Comparison of ENCODE assay signal across 28 mouse cellular contexts in the genomic region with DNA sequence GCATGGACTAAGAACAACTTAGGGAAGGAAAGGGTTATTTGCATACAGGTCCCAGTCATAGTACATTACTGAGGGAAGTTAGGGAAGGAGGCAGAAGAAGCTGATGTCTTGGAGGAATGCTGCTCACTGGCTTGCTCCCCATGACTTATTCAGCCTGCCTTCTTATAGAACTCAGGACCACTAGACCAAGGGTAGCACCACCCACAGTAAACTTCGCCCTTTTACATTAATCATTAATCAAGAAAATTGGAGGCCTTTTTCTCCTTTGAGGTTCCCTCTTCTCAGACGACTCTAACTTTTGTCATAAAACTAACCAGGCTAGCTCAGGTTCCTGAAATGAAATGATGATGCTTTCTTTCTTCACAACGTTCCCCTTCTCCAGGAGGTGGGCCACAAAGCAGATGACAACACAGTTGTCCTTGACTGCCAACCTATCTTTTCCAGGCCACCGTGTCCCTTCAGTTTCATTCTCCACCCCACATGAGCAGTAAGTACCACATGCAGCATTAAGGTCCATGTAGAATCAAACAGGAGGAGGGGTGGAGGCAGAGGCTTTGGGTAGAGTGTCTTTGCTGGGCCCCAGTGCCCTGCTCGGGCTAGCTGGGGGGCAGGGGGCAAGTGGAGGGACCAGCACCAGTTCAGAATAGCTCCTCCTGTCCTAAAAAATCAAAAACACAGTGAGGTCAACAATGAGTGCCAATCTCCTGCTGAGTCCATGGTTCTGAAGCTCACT. TPM values are rescaled to one million over a fixed set of nuclear protein-coding genes. Genes with fewer than 3 reads are reported as not detected.
DNase-seq lines count a peak whose midpoint lies in the region; ATAC-seq and TF ChIP-seq lines count a peak whose summit lies in the region.
"Had no signal": no experiment of that assay in that cellular context is flagged by ENCODE, and none has a peak within 500 bp of the region (broad histone marks: within the 10 kb centered on the region; RNA-seq: fewer than 3 reads in every experiment).

No protein-coding gene starts in this region.

- intact Hi-C loops in heart, postnatal 14 days (cut with DNase I) = no loop called here

- 0 out of 2 replicates have a peak, but pooled peaks have one; percentile 40 for ATAC-seq in liver, postnatal 0 days
- ATAC-seq in liver, embryonic 12.5 days = no peak
- ATAC-seq in intestine, postnatal 0 days = peak; percentile 45; the same call in 1 of the 2 replicates
- ATAC-seq: activated CD4-positive, CD25-positive, alpha-beta regulatory T cell, adult 4 months; forebrain, embryonic 13.5 days; forebrain, embryonic 16.5 days had no signal

- peak; percentile 23 for DNase-seq in heart, adult 11 months
- DNase-seq in heart, postnatal 14 days = no peak
- peak; percentile 11 for DNase-seq in kidney, adult 9 months
- no peak for DNase-seq in kidney, postnatal 10 days
- no peak for DNase-seq in liver, postnatal 0 days
- DNase-seq in cerebellum, adult 11-12 months = no peak
- DNase-seq: adrenal gland, adult 8-10 months; adrenal gland, postnatal 25 days; cerebellum, adult 18-20 months; cerebellum, adult 9-10 months; cerebellum, postnatal 14 days; gastrocnemius, postnatal 10 days; gastrocnemius, postnatal 36 days had no signal

- no peak for TF ChIP-seq EP300 in liver, postnatal 0 days (IDR thresholded peaks at IDR 0.05; ENCODE audit: low read depth)

- no peak for TF ChIP-seq CTCF in liver, postnatal 0 days (IDR thresholded peaks at IDR 0.05; ENCODE audit: low read depth)
- TF ChIP-seq CTCF in intestine, postnatal 0 days (IDR thresholded peaks at IDR 0.05; ENCODE audit: low read depth) = no peak

- H3K9ac ChIP-seq in liver, postnatal 0 days (replicated peaks) = no peak overlapping the region
- H3K9ac ChIP-seq in liver, embryonic 12.5 days = no peak overlapping the region
- H3K9ac ChIP-seq in intestine, postnatal 0 days (ENCODE audit: low read depth, low read length) = no peak overlapping the region
- H3K9ac ChIP-seq: forebrain, embryonic 13.5 days; heart, embryonic 13.5 days; hindbrain, embryonic 12.5 days; hindbrain, embryonic 15.5 days had no signal

- H3K4me2 ChIP-seq in liver, postnatal 0 days (ENCODE audit: low read depth, low read length) = 0 out of 2 replicates have a peak overlapping the region, but pooled peaks have one; percentile 35
- H3K4me2 ChIP-seq in liver, embryonic 12.5 days = no peak overlapping the region
- peak overlapping the region; percentile 38; the same call in 1 of the 2 replicates for H3K4me2 ChIP-seq in intestine, postnatal 0 days (replicated peaks; ENCODE audit: low read depth)
- H3K4me2 ChIP-seq: forebrain, embryonic 13.5 days; heart, embryonic 13.5 days; hindbrain, embryonic 12.5 days; hindbrain, embryonic 15.5 days had no signal

- H3K36me3 ChIP-seq in liver, postnatal 0 days (replicated peaks; ENCODE audit: insufficient read depth, low read length) = no peaks in the 10 kb centered on the region
- no peaks in the 10 kb centered on the region for H3K36me3 ChIP-seq in liver, embryonic 12.5 days
- H3K36me3 ChIP-seq in intestine, postnatal 0 days (ENCODE audit: control insufficient read depth, insufficient read depth) = no peaks in the 10 kb centered on the region
- H3K36me3 ChIP-seq: forebrain, embryonic 10.5 days; heart, embryonic 13.5 days; hindbrain, embryonic 12.5 days; hindbrain, embryonic 15.5 days had no signal

- WGBS in liver, postnatal 0 days (ENCODE audit: insufficient replicate concordance) = 46% methylated on average over 5 of the region's 5 CpGs
- WGBS in liver, embryonic 12.5 days (ENCODE audit: insufficient replicate concordance) = 58% methylated on average over 5 of the region's 5 CpGs
- WGBS in intestine, postnatal 0 days = 39% methylated on average over 5 of the region's 5 CpGs

- H3K9me3 ChIP-seq in liver, postnatal 0 days (ENCODE audit: low read length) = no peaks in the 10 kb centered on the region
- H3K9me3 ChIP-seq in liver, embryonic 12.5 days (replicated peaks) = no peaks in the 10 kb centered on the region
- H3K9me3 ChIP-seq in intestine, postnatal 0 days (ENCODE audit: control insufficient read depth) = no peaks in the 10 kb centered on the region
- H3K9me3 ChIP-seq: forebrain, embryonic 10.5 days; forebrain, embryonic 13.5 days; heart, embryonic 13.5 days; hindbrain, embryonic 12.5 days; hindbrain, embryonic 15.5 days had no signal

- H3K4me1 ChIP-seq in liver, postnatal 0 days (ENCODE audit: insufficient read depth) = peaks cover 11% of the 10 kb centered on the region
- H3K4me1 ChIP-seq in liver, embryonic 12.5 days = no peaks in the 10 kb centered on the region
- peaks cover 3% of the 10 kb centered on the region; the same call in 1 of the 2 replicates for H3K4me1 ChIP-seq in intestine, postnatal 0 days (replicated peaks; ENCODE audit: control insufficient read depth, insufficient read depth, low read length)
- H3K4me1 ChIP-seq: forebrain, embryonic 10.5 days; forebrain, embryonic 13.5 days; heart, embryonic 13.5 days; hindbrain, embryonic 12.5 days; hindbrain, embryonic 15.5 days had no signal

- peak overlapping the region; percentile 64 for H3K27ac ChIP-seq in liver, postnatal 0 days (ENCODE audit: low read depth)
- no peak overlapping the region for H3K27ac ChIP-seq in liver, embryonic 12.5 days
- H3K27ac ChIP-seq in intestine, postnatal 0 days (ENCODE audit: low read depth, low read length) = no peak overlapping the region
- H3K27ac ChIP-seq: forebrain, embryonic 10.5 days; forebrain, embryonic 13.5 days; heart, embryonic 13.5 days; hindbrain, embryonic 12.5 days; hindbrain, embryonic 15.5 days had no signal

- no peak overlapping the region for H3K4me3 ChIP-seq in liver, postnatal 0 days (ENCODE audit: low read depth, low read length)
- H3K4me3 ChIP-seq in liver, embryonic 12.5 days = no peak overlapping the region
- no peak overlapping the region for H3K4me3 ChIP-seq in intestine, postnatal 0 days (ENCODE audit: low read depth, low read length)
- H3K4me3 ChIP-seq: forebrain, embryonic 10.5 days; forebrain, embryonic 13.5 days; heart, embryonic 13.5 days; hindbrain, embryonic 12.5 days; hindbrain, embryonic 15.5 days had no signal

- H3K27me3 ChIP-seq in liver, postnatal 0 days (ENCODE audit: insufficient read depth, low read length) = no peaks in the 10 kb centered on the region
- 0 out of 2 replicates have a peak, but pooled peaks cover 4% of the 10 kb centered on the region for H3K27me3 ChIP-seq in liver, embryonic 12.5 days (replicated peaks)
- H3K27me3 ChIP-seq in intestine, postnatal 0 days (replicated peaks; ENCODE audit: control insufficient read depth, insufficient read depth, low read length) = no peaks in the 10 kb centered on the region
- H3K27me3 ChIP-seq: forebrain, embryonic 13.5 days; hindbrain, embryonic 12.5 days; hindbrain, embryonic 15.5 days had no signal

RNA-seq across cellular contexts. Expression of a gene that starts 25.6 kb away (rescaled TPM):
- total RNA-seq in heart, postnatal 14 days (2021) = 10 to 100 TPM; 33.7 to 39.7 TPM
- polyA plus RNA-seq in liver, postnatal 0 days (2015; fragmentation: Nextera tagmentation; extraction: Ambion mirVana) = 4.4 and 5.4 TPM in 2 replicates
- polyA plus RNA-seq in liver, embryonic 12.5 days (2016; fragmentation: Nextera tagmentation; extraction: Ambion mirVana) = 10.7 and 11.7 TPM in 2 replicates
- 6.1 and 7.1 TPM in 2 replicates for polyA plus RNA-seq in intestine, postnatal 0 days (2015; fragmentation: Nextera tagmentation; extraction: Ambion mirVana)

RNA-seq across cellular contexts. Expression of a gene that starts 45.7 kb away (rescaled TPM):
- not detected for total RNA-seq in heart, postnatal 14 days (2021)
- polyA plus RNA-seq in liver, postnatal 0 days (2015; fragmentation: Nextera tagmentation; extraction: Ambion mirVana) = not detected in 2 replicates
- polyA plus RNA-seq in liver, embryonic 12.5 days (2016; fragmentation: Nextera tagmentation; extraction: Ambion mirVana) = not detected in 2 replicates
- 1.0 and 1.2 TPM in 2 replicates for polyA plus RNA-seq in intestine, postnatal 0 days (2015; fragmentation: Nextera tagmentation; extraction: Ambion mirVana)
- total RNA-seq: adrenal gland, adult 8-10 months; adrenal gland, postnatal 25 days; gastrocnemius, adult 18-20 months; gastrocnemius, postnatal 10 days; gastrocnemius, postnatal 36 days; granulocyte monocyte progenitor cell, adult 5-6 weeks; heart, adult 8-10 months; heart, postnatal 25 days; hematopoietic stem cell, adult 5-6 weeks had no signal
- polyA plus RNA-seq: activated CD4-positive, CD25-positive, alpha-beta regulatory T cell, adult 4 months; heart, embryonic 13.5 days; heart, embryonic 16.5 days had no signal

Comparison
In these comparisons a context has a peak if more than half of its experiments do, and no peak if none do; other contexts are left out.
1. DNase-seq: peak in heart, adult 11 months (single experiment) and kidney, adult 9 months (single experiment); none in heart, postnatal 14 days (0 of 2), kidney, postnatal 10 days (single experiment), liver, postnatal 0 days (single experiment) and cerebellum, adult 11-12 months (single experiment).